Mouse (Mus musculus): ENCODE data around the gene Klk7.

The Klk7 gene

GRCm38 (mm10) chr7:43797333-43797769, 13.7 kb upstream of the Klk7 start, which contains the start of gene Klk8:
Gene Klk8 (plus strand): TSS chr7:43797577.
- no peak for DNase-seq (ENCODE audit: low read depth)

GRCm38 (mm10) chr7:43797844-43798462, 13.1 kb upstream of the Klk7 start:
- DNase-seq (ENCODE audit: low read depth): no peak

GRCm38 (mm10) chr7:43799876-43800275, 11.2 kb upstream of the Klk7 start:
- DNase-seq (ENCODE audit: low read depth): no peak

GRCm38 (mm10) chr7:43815211-43815610, 4.1 kb downstream of the Klk7 start:
- DNase-seq (ENCODE audit: low read depth): no peak

- no peak for DNase-seq (ENCODE audit: low read depth)
Observed at GRCm38 (mm10) chr7:43816746-43817145, 5.7 kb downstream of the Klk7 start.

- DNase-seq (ENCODE audit: low read depth): no peak
Observed at GRCm38 (mm10) chr7:43821581-43821980, 10.5 kb downstream of the Klk7 start.

- DNase-seq (ENCODE audit: low read depth): no peak
Observed at GRCm38 (mm10) chr7:43824199-43824598, 13.1 kb downstream of the Klk7 start, which contains the start of gene Klk6. Gene Klk6 (plus strand): TSS chr7:43824499.

GRCm38 (mm10) chr7:43826056-43826455, 15.0 kb downstream of the Klk7 start:
- no peak for DNase-seq (ENCODE audit: low read depth)

GRCm38 (mm10) chr7:43827706-43828105, 16.6 kb downstream of the Klk7 start:
- no peak for DNase-seq (ENCODE audit: low read depth)

GRCm38 (mm10) chr7:43829006-43829405, 17.9 kb downstream of the Klk7 start:
- no peak for DNase-seq (ENCODE audit: low read depth)

GRCm38 (mm10) chr7:43841701-43842100, 30.6 kb downstream of the Klk7 start, which contains the start of gene Klk5:
Gene Klk5 (plus strand): TSS chr7:43841971.
- no peak for DNase-seq (ENCODE audit: low read depth)

GRCm38 (mm10) chr7:43843801-43844200, 32.7 kb downstream of the Klk7 start:
- no peak for DNase-seq (ENCODE audit: low read depth)

- no peak for DNase-seq (ENCODE audit: low read depth)
Observed at GRCm38 (mm10) chr7:43851616-43852015, 40.5 kb downstream of the Klk7 start.

- no peak for DNase-seq (ENCODE audit: low read depth)
Observed at GRCm38 (mm10) chr7:43854642-43855380, 43.7 kb downstream of the Klk7 start.

GRCm38 (mm10) chr7:43855709-43856108, 44.6 kb downstream of the Klk7 start:
- DNase-seq (ENCODE audit: low read depth): no peak

- no peak for DNase-seq (ENCODE audit: low read depth)
Observed at GRCm38 (mm10) chr7:43856307-43856706, 45.2 kb downstream of the Klk7 start.

- DNase-seq (ENCODE audit: low read depth): no peak
Observed at GRCm38 (mm10) chr7:43857501-43857900, 46.4 kb downstream of the Klk7 start.

GRCm38 (mm10) chr7:43860411-43860810, 49.3 kb downstream of the Klk7 start:
- no peak for DNase-seq (ENCODE audit: low read depth)

Data from 416B (cell line).